Mouse (Mus musculus) CH12.LX (cell line): ENCODE data around the gene Pcbp2. TPM values are rescaled to one million over a fixed set of nuclear protein-coding genes. Genes with fewer than 3 reads are reported as not detected.
A peak's percentile ranks its signal among the peaks of the same experiment; 100 is the strongest.

Experiments used
- DNase-seq: peaks from one replicate; pipeline ENCODE4 v3.0.0-alpha.2; 2013; ENCODE audit errors: extremely low read depth
- H3K27ac ChIP-seq: 2 replicates; pipeline ENCODE4 v1.5.1; 2012; ENCODE audit warnings: low read depth, mild to moderate bottlenecking, control low read depth, moderate library complexity; ENCODE audit not compliant: insufficient read depth
- H3K27me3 ChIP-seq: replicated peaks from 2 replicates; pipeline ENCODE3; 2012; ENCODE audit warnings: inconsistent platforms
- H3K36me3 ChIP-seq, 2 experiments: replicated peaks in 1 of 2; 2 replicates each; pipeline versions ENCODE3 to v1.6.1; 2012; ENCODE audit warnings: inconsistent platforms in 1 of 2, low read length in 1 of 2, mild to moderate bottlenecking in 1 of 2, mixed read lengths in 1 of 2, moderate library complexity in 1 of 2; ENCODE audit not compliant: control insufficient read depth in 1 of 2, insufficient read depth in 1 of 2
- H3K4me1 ChIP-seq, 2 experiments: 2 replicates each; pipeline ENCODE4 v1.6.1; 2012; ENCODE audit warnings: inconsistent platforms in 1 of 2, moderate library complexity in 1 of 2; ENCODE audit not compliant: insufficient read depth in 2 of 2, control insufficient read depth in 1 of 2
- H3K4me2 ChIP-seq: 2 replicates; pipeline ENCODE4 v1.6.1; 2012; ENCODE audit warnings: low read depth, mild to moderate bottlenecking, control low read depth; ENCODE audit not compliant: poor library complexity, insufficient read depth, severe bottlenecking
- H3K4me3 ChIP-seq, 3 experiments: fragments of 150-350 bp in 1 of 3; sonication (generic) in 1 of 3; replicated peaks in 1 of 3; 2 replicates each; pipeline versions ENCODE3 to v1.5.1; 2011 to 2012; ENCODE audit warnings: low read depth in 2 of 3, low read length in 2 of 3, mild to moderate bottlenecking in 2 of 3, moderate library complexity in 2 of 3, control low read depth in 1 of 3, improper control_type of control experiment in 1 of 3, inconsistent platforms in 1 of 3, mixed read lengths in 1 of 3; ENCODE audit not compliant: poor library complexity in 1 of 3
- H3K79me2 ChIP-seq: replicated peaks from 2 replicates; pipeline ENCODE4 v1.6.1; 2012; ENCODE audit warnings: mild to moderate bottlenecking, moderate library complexity; ENCODE audit not compliant: control insufficient read depth, poor library complexity, insufficient read depth, severe bottlenecking; ENCODE audit errors: extremely low read depth
- H3K9ac ChIP-seq: 2 replicates; pipeline ENCODE4 v1.6.1; 2012; ENCODE audit warnings: low read depth, mild to moderate bottlenecking, control low read depth, moderate library complexity; ENCODE audit not compliant: insufficient read depth
- H3K9me3 ChIP-seq: replicated peaks from 2 replicates; pipeline ENCODE3; 2012; ENCODE audit warnings: low read length, inconsistent platforms, mixed read lengths
- CHD2 ChIP-seq: IDR thresholded peaks from 2 replicates; pipeline ENCODE4 v1.6.1; 2011; ENCODE audit warnings: low read length, improper control_type of control experiment
- CTCF ChIP-seq, 2 experiments: IDR thresholded peaks in 1 of 2; conservative IDR thresholded peaks in 1 of 2; 2 replicates each; pipeline ENCODE4 v1.5.1; 2011 to 2012; ENCODE audit warnings: low read depth in 2 of 2, low read length in 2 of 2, improper control_type of control experiment in 1 of 2, inconsistent platforms in 1 of 2, mild to moderate bottlenecking in 1 of 2, moderate library complexity in 1 of 2
- E2F4 ChIP-seq: IDR thresholded peaks from 2 replicates; pipeline ENCODE4 v1.6.1; 2011; ENCODE audit warnings: low read depth, low read length, improper control_type of control experiment; ENCODE audit not compliant: insufficient replicate concordance
- ELF1 ChIP-seq: IDR thresholded peaks from 2 replicates; pipeline ENCODE4 v1.6.1; 2014; ENCODE audit warnings: low read depth, mild to moderate bottlenecking, inconsistent platforms, low read length, improper control_type of control experiment
- EP300 ChIP-seq: IDR thresholded peaks from 2 replicates; pipeline ENCODE4 v1.6.1; 2011; ENCODE audit warnings: low read length, improper control_type of control experiment
- ETS1 ChIP-seq: conservative IDR thresholded peaks from 2 replicates; pipeline ENCODE4 v1.6.1; 2012; ENCODE audit warnings: low read depth, mild to moderate bottlenecking, inconsistent platforms, low read length, improper control_type of control experiment, moderate library complexity
- GABPA ChIP-seq: IDR thresholded peaks from 2 replicates; pipeline ENCODE4 v1.6.1; 2012; ENCODE audit warnings: low read depth, low read length, improper control_type of control experiment, inconsistent platforms; ENCODE audit not compliant: insufficient replicate concordance
- HCFC1 ChIP-seq: IDR thresholded peaks from 2 replicates; pipeline ENCODE4 v1.6.1; 2012; ENCODE audit warnings: low read depth, mild to moderate bottlenecking, inconsistent platforms, low read length, improper control_type of control experiment
- IRF4 ChIP-seq: IDR thresholded peaks from 2 replicates; pipeline ENCODE4 v1.6.1; 2014; ENCODE audit warnings: low read depth, mild to moderate bottlenecking, inconsistent platforms, low read length, improper control_type of control experiment
- JUND ChIP-seq: conservative IDR thresholded peaks from 2 replicates; pipeline ENCODE4 v1.6.1; 2011; ENCODE audit warnings: low read depth, low read length, improper control_type of control experiment
- MAFK ChIP-seq: IDR thresholded peaks from 2 replicates; pipeline ENCODE4 v1.6.1; 2011; ENCODE audit warnings: low read length, improper control_type of control experiment; ENCODE audit not compliant: insufficient replicate concordance
- MAZ ChIP-seq: IDR thresholded peaks from 2 replicates; pipeline ENCODE4 v1.6.1; 2012; ENCODE audit warnings: low read depth, mild to moderate bottlenecking, inconsistent platforms, low read length, improper control_type of control experiment, moderate library complexity
- MXI1 ChIP-seq: IDR thresholded peaks from 2 replicates; pipeline ENCODE4 v1.6.1; 2011; ENCODE audit warnings: mild to moderate bottlenecking, low read depth, low read length, improper control_type of control experiment
- MYC ChIP-seq: IDR thresholded peaks from 2 replicates; pipeline ENCODE4 v1.6.1; 2011; ENCODE audit warnings: low read depth, mild to moderate bottlenecking, improper control_type of control experiment, low read length
- NELFE ChIP-seq: IDR thresholded peaks from 2 replicates; pipeline ENCODE4 v1.6.1; 2011; ENCODE audit warnings: low read depth, low read length, improper control_type of control experiment
- NRF1 ChIP-seq: IDR thresholded peaks from 2 replicates; pipeline ENCODE4 v1.6.1; 2014; ENCODE audit warnings: low read depth, mild to moderate bottlenecking, inconsistent platforms, low read length, improper control_type of control experiment, moderate library complexity
- RAD21 ChIP-seq: IDR thresholded peaks from 2 replicates; pipeline ENCODE4 v1.6.1; 2011; ENCODE audit warnings: low read depth, mild to moderate bottlenecking, low read length, improper control_type of control experiment, moderate library complexity
- RCOR1 ChIP-seq: conservative IDR thresholded peaks from 2 replicates; pipeline ENCODE4 v1.6.1; 2012; ENCODE audit warnings: low read depth, mild to moderate bottlenecking, inconsistent platforms, low read length, improper control_type of control experiment
- SIN3A ChIP-seq: IDR thresholded peaks from 2 replicates; pipeline ENCODE4 v1.6.1; 2012; ENCODE audit warnings: low read length, improper control_type of control experiment, inconsistent platforms
- SMC3 ChIP-seq: IDR thresholded peaks from 2 replicates; pipeline ENCODE4 v1.6.1; 2011; ENCODE audit warnings: low read depth, low read length, improper control_type of control experiment
- TCF12 ChIP-seq: IDR thresholded peaks from 2 replicates; pipeline ENCODE4 v1.6.1; 2014; ENCODE audit warnings: low read depth, mild to moderate bottlenecking, inconsistent platforms, low read length, improper control_type of control experiment
- USF2 ChIP-seq: conservative IDR thresholded peaks from 2 replicates; pipeline ENCODE4 v1.6.1; 2011; ENCODE audit warnings: low read depth, low read length, improper control_type of control experiment
- ZC3H11A ChIP-seq: IDR thresholded peaks from 2 replicates; pipeline ENCODE4 v1.6.1; 2012; ENCODE audit warnings: low read depth, mild to moderate bottlenecking, inconsistent platforms, low read length, improper control_type of control experiment
- ZMIZ1 ChIP-seq: IDR thresholded peaks from 2 replicates; pipeline ENCODE4 v1.6.1; 2012; ENCODE audit warnings: low read depth, mild to moderate bottlenecking, inconsistent platforms, low read length, improper control_type of control experiment
- dilution Hi-C: fragments of 300-500 bp; cut with MboI; formaldehyde crosslinking; loops from 2 replicates; pipeline ENCODE4 v1.14.3; 2020; ENCODE audit warnings: low sequenced_read_pairs; ENCODE audit not compliant: extremely low pct_unique_long_range_greater_than_20kb, extremely low pct_ligation_motif_present
- in situ Hi-C: fragments of 300-500 bp; cut with MboI; formaldehyde crosslinking; loops from 3 replicates; pipeline ENCODE4 v1.14.3; 2019; ENCODE audit warnings: low sequenced_read_pairs, low pct_ligation_motif_present, low pct_unique_long_range_greater_than_20kb, mixed read lengths
- polyA plus RNA-seq: library from polyadenylated mRNA; unstranded; fragments of >175 nt; gene quantifications from 2 replicates; pipeline ENCODE4 v1.2.1, GENCODE M21; 2012; ENCODE audit warnings: low read depth; ENCODE audit not compliant: insufficient read length
- total RNA-seq, 2 experiments: library from RNA; depleted of rRNA; stranded (reverse); fragments of 300-350 nt in 1 of 2; fragments of >200 nt in 1 of 2; gene quantifications; 2 replicates each; pipeline ENCODE4 v1.2.3; 2012 to 2014

The Pcbp2 gene
- total and polyA plus RNA-seq, 3 experiments: 281 to 1,545 (median 379) TPM

- Histone ChIP-seq H3K9me3 (no peaks in the 10 kb centered on the region), H3K27ac (no peak within 1 kb of the TSS), H3K9ac (no peak within 1 kb of the TSS), H3K79me2 (no peaks in the 10 kb centered on the region), H3K4me1 (peaks cover 0 to 21% of the 10 kb centered on the region in 2 experiments; a peak in 2 of 4 replicates), H3K36me3 (peaks cover 48 to 91% of the 10 kb centered on the region in 2 experiments), H3K4me2 (no peak within 1 kb of the TSS), H3K27me3 (no peaks in the 10 kb centered on the region), H3K4me3 (no peak within 1 kb of the TSS)
- TF ChIP-seq MYC (no peak), CHD2 (no peak), CTCF (conservative IDR thresholded peaks at IDR 0.05 in 1 of 2, IDR thresholded peaks at IDR 0.05 in 1 of 2; ENCODE audit: low read depth in 2 of 2, low read length in 2 of 2) (peak; percentile 96), JUND (no peak), MAFK (no peak), TCF12 (no peak), NELFE (peak; percentile 37; the same call in 1 of the 2 replicates), RAD21 (peak; percentile 98), SMC3 (peak; percentile 88), ZC3H11A (0 out of 2 replicates have a peak, but pooled peaks have one; percentile 27), MXI1 (no peak), SIN3A (0 out of 2 replicates have a peak, but pooled peaks have one; percentile 42), E2F4 (no peak), GABPA (no peak), ETS1 (no peak), MAZ (peak; percentile 47; the same call in 1 of the 2 replicates), ELF1 (no peak), NRF1 (no peak), ZMIZ1 (no peak), HCFC1 (peak; percentile 23; the same call in 1 of the 2 replicates), EP300 (no peak), IRF4 (0 out of 2 replicates have a peak, but pooled peaks have one; percentile 31), RCOR1 (no peak), USF2 (no peak)
- in situ Hi-C loops: no loop called here
- peak; percentile 85 for DNase-seq
- dilution Hi-C loops: no loop called here
Measured at GRCm38 (mm10) chr15:102524892-102525485, 54.6 kb downstream of the Pcbp2 start, which contains the start of gene Npff. Gene Npff, minus strand, starts transcription at chr15:102524942.
